Mouse (Mus musculus) adrenal gland, postnatal 36 days (tissue): ENCODE measurements at regions not wholly inside any gene's neighbourhood (a gene's known extent, or its start where the extent isn't known, plus 50 kb on each side); places are given as distances from the start of the nearest gene placed in this dataset.

Experiments
- DNase-seq, 2 experiments: peaks; one replicate each; pipeline ENCODE4 v3.0.0; 2021; ENCODE audit warnings: mixed read lengths in 1 of 2

GRCm38 (mm10) chr1:194032603-194033002 is 585.4 kb upstream of the Plxna2 start:
- DNase-seq: no peak

GRCm38 (mm10) chr1:194030651-194031228 is 587.3 kb upstream of the Plxna2 start:
- no peak for DNase-seq

GRCm38 (mm10) chr1:194026958-194027692 is 590.9 kb upstream of the Plxna2 start:
- DNase-seq: no peak

- peak; percentile 23 to 42 for DNase-seq
Measured at GRCm38 (mm10) chr1:194026213-194026612, 591.8 kb upstream of the Plxna2 start.

- DNase-seq: no peak
Measured at GRCm38 (mm10) chr1:194019282-194019681, 598.7 kb upstream of the Plxna2 start.

GRCm38 (mm10) chr1:193992226-193992625 is 622.1 kb upstream of the Camk1g start:
- no peak for DNase-seq

- DNase-seq: no peak
Measured at GRCm38 (mm10) chr1:193989956-193990675, 620.0 kb upstream of the Camk1g start.

- no peak for DNase-seq
Measured at GRCm38 (mm10) chr1:193988970-193989904, 619.1 kb upstream of the Camk1g start.

GRCm38 (mm10) chr1:193980571-193980970 is 610.5 kb upstream of the Camk1g start:
- DNase-seq: peak; percentile 39 to 40

- DNase-seq: no peak
Measured at GRCm38 (mm10) chr1:193971537-193971936, 601.4 kb upstream of the Camk1g start.

- no peak for DNase-seq
Measured at GRCm38 (mm10) chr1:193969264-193969908, 599.3 kb upstream of the Camk1g start.

GRCm38 (mm10) chr1:193967957-193968926 is 598.1 kb upstream of the Camk1g start:
- DNase-seq: no peak

GRCm38 (mm10) chr1:193966652-193967555 is 596.8 kb upstream of the Camk1g start:
- DNase-seq: peak in 1 of 2 experiments; percentile 9

GRCm38 (mm10) chr1:193965278-193965677 is 595.2 kb upstream of the Camk1g start:
- no peak for DNase-seq

GRCm38 (mm10) chr1:193951936-193952335 is 581.8 kb upstream of the Camk1g start:
- DNase-seq: no peak

- no peak for DNase-seq
Measured at GRCm38 (mm10) chr1:193949817-193950216, 579.7 kb upstream of the Camk1g start.

- DNase-seq: no peak
Measured at GRCm38 (mm10) chr1:193946953-193947586, 577.0 kb upstream of the Camk1g start.

- no peak for DNase-seq
Measured at GRCm38 (mm10) chr1:193935969-193936368, 565.9 kb upstream of the Camk1g start.

- no peak for DNase-seq
Measured at GRCm38 (mm10) chr1:193934308-193934707, 564.2 kb upstream of the Camk1g start.
